ENCODE assay signal across 9 mouse cellular contexts in the genomic region with DNA sequence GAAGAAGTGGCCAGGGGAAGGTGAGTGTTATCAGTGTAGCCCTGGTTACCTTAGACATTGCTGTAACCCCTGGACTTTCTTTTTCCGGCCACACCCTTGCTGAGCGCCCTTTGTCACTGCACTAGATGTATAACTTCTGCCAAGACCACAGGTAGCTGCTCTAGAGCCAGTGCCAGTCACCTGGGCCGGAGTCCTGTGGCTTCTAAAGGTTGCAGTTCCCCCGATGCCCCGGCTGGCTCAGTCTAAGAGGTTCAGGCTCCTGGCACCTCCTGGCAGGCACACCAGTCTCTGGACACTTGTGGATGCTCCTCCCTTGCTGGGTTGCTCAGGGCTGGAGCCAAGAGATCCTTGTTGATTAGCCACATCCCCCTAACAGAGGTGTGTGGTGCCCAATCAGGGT. TPM values are rescaled to one million over a fixed set of nuclear protein-coding genes. Genes with fewer than 3 reads are reported as not detected.
DNase-seq lines count a peak whose midpoint lies in the region; ATAC-seq and TF ChIP-seq lines count a peak whose summit lies in the region.
"Had no signal": no experiment of that assay in that cellular context is flagged by ENCODE, and none has a peak within 500 bp of the region (broad histone marks: within the 10 kb centered on the region; RNA-seq: fewer than 3 reads in every experiment).

A gene (minus strand): TSS at position 225 of the 400 bp plus-strand sequence.

- H3K4me1 ChIP-seq in kidney, adult 2 months (ENCODE audit: control insufficient read depth, insufficient read depth, low read length), result peaks cover 11% of the 10 kb centered on the region
- H3K4me1 ChIP-seq in liver, embryonic 14.5 days (replicated peaks; ENCODE audit: control insufficient read depth in 2 of 2, insufficient read depth in 2 of 2, low read length in 1 of 2), result peaks cover 4 to 39% of the 10 kb centered on the region in 2 experiments; a peak in 2 of 4 replicates

- TF ChIP-seq POLR2A in kidney, adult 2 months (IDR thresholded peaks at IDR 0.05; ENCODE audit: low read depth, low read length), result no peak

- no peaks in the 10 kb centered on the region for H3K27me3 ChIP-seq in kidney, adult 2 months (replicated peaks; ENCODE audit: control insufficient read depth, insufficient read depth, low read length)
- H3K27me3 ChIP-seq in liver, embryonic 14.5 days (ENCODE audit: control insufficient read depth, insufficient read depth, low read length), result no peaks in the 10 kb centered on the region

- ATAC-seq in common myeloid progenitor, adult 5-6 weeks (replicated peaks; ENCODE audit: low read depth, poor library complexity, severe bottlenecking), result no peak
- ATAC-seq in liver, embryonic 14.5 days (ENCODE audit: insufficient read depth), result no peak

- no peak within 1 kb of the TSS for H3K9ac ChIP-seq in liver, embryonic 14.5 days (replicated peaks)

- no peak for TF ChIP-seq CTCF in kidney, adult 2 months (conservative IDR thresholded peaks at IDR 0.05; ENCODE audit: insufficient read depth, insufficient read length, low read depth, low read length)
- no peak for TF ChIP-seq CTCF in liver, embryonic 14.5 days (IDR thresholded peaks at IDR 0.05; ENCODE audit: low read depth)

- no peak for TF ChIP-seq EP300 in liver, embryonic 14.5 days (IDR thresholded peaks at IDR 0.05; ENCODE audit: low read depth)

- no peaks in the 10 kb centered on the region for H3K36me3 ChIP-seq in kidney, adult 2 months (ENCODE audit: control insufficient read depth, insufficient read depth, low read length)
- H3K36me3 ChIP-seq in liver, embryonic 14.5 days (replicated peaks; ENCODE audit: control insufficient read depth, insufficient read depth, low read depth), result no peaks in the 10 kb centered on the region

- 56% methylated on average over 5 of the region's 5 CpGs for WGBS in kidney, adult 2 months
- 52% methylated on average over 5 of the region's 5 CpGs for WGBS in liver, embryonic 14.5 days (ENCODE audit: insufficient replicate concordance)

- H3K4me2 ChIP-seq in liver, embryonic 14.5 days (ENCODE audit: low read depth), result peak within 1 kb of the TSS; percentile 47

- peak within 1 kb of the TSS; percentile 68; the same call in 1 of the 2 replicates for H3K27ac ChIP-seq in kidney, adult 2 months (ENCODE audit: insufficient read depth, low read depth, low read length)
- no peak within 1 kb of the TSS for H3K27ac ChIP-seq in liver, embryonic 14.5 days

- H3K4me3 ChIP-seq in kidney, adult 2 months (ENCODE audit: insufficient read depth, low read depth, low read length), result peak within 1 kb of the TSS; percentile 45; the same call in 1 of the 2 replicates
- H3K4me3 ChIP-seq in liver, embryonic 14.5 days (ENCODE audit: insufficient read depth in 1 of 2, low read depth in 2 of 2, low read length in 2 of 2), result peak within 1 kb of the TSS in 1 of 2 experiments; percentile 17; a peak in 1 of 4 replicates

- H3K9me3 ChIP-seq in liver, embryonic 14.5 days (ENCODE audit: control insufficient read depth, low read length), result no peaks in the 10 kb centered on the region

- DNase-seq in kidney, adult 2 months, result no peak
- DNase-seq in kidney, adult 11 months, result no peak
- peak; percentile 56 for DNase-seq in CD4-positive, CD25-positive, alpha-beta regulatory T cell, adult 2 months (ENCODE audit: low read depth, low spot score)
- DNase-seq in liver, embryonic 14.5 days (ENCODE audit: low read depth in 3 of 3, low spot score in 3 of 3), result no peak
- no peak for DNase-seq in right cerebral cortex, postnatal 25 days
- DNase-seq in cerebellum, adult 9-11 months, result no peak
- no peak for DNase-seq in frontal cortex, postnatal 14 days (ENCODE audit: low spot score in 2 of 2)
- DNase-seq: right cerebral cortex, postnatal 14 days had no signal

RNA-seq across cellular contexts. Expression of the gene that starts here (rescaled TPM):
- 7.4 and 9.9 TPM in 2 replicates for polyA plus RNA-seq in kidney, adult 2 months (2012; rRNA removed)
- 20.1 and 22.6 TPM in 2 replicates for total RNA-seq in common myeloid progenitor, adult 5-6 weeks (2017)
- polyA plus RNA-seq in liver, embryonic 14.5 days (2012; rRNA removed), result 2.0 and 2.6 TPM in 2 replicates
- polyA plus RNA-seq in liver, embryonic 14.5 days (2014; fragmentation: Nextera tagmentation; extraction: Ambion mirVana), result 1.5 and 1.9 TPM in 2 replicates
